Mouse (Mus musculus) stomach, postnatal 0 days (tissue): Measurements from ENCODE around the gene Xrcc6.

Experiments used
- CTCF ChIP-seq: IDR thresholded peaks from 2 replicates; pipeline ENCODE4 v1.5.1; 2016; ENCODE audit warnings: antibody characterized with exemption, low read depth, mild to moderate bottlenecking, moderate library complexity
- EP300 ChIP-seq: optimal IDR thresholded peaks from 2 replicates; pipeline ENCODE3; 2016; ENCODE audit warnings: antibody characterized with exemption

DNA sequence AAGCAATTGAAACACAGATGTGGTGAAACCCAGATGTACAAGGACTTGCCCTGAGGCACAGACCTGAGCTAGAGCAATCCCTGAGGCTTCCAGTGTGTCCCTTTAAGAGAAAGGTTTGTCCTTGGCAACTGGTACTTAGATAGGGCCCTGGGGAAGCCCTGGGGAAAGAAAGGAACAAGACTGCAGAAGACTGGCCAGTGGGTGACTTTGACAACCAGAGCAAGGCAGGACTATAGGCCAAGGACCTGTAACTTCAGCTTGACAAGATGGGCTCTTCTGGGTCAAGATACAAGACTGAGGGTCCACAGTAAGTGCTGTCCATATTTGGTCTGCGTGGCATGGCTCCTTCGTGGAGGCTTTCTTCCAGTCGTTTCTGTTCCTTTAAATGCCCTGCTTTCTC lies at the start of gene Xrcc6:
- TF ChIP-seq CTCF (no peak), EP300 (no peak)
